Mouse (Mus musculus): ENCODE measurements around the gene Lztr1. TPM values are rescaled to one million over a fixed set of nuclear protein-coding genes. Genes with fewer than 3 reads are reported as not detected.

Lztr1 gene
- 10 to 100 TPM; 53.4 to 74.0 TPM for total RNA-seq (2021)
- 231 and 248 TPM in 2 replicates for polyA plus RNA-seq (2012; rRNA removed)
- long read RNA-seq, transcript Lztr1-201 (21 exons, 3,394 nt) = major isoform, 78 of 93 reads
- long read RNA-seq, partial matches to known transcripts = 7 of 93 reads
- long read RNA-seq, other reads (novel, unspliced or antisense) = 8 of 93 reads

- peak; percentile 94 for DNase-seq
These were observed at the start of gene Lztr1 for GRCm38 (mm10) chr16:17508546-17509239. TSS of gene Lztr1 (plus strand) at chr16:17508688.

- DNase-seq = no peak
These were observed 48.2 kb upstream of the Lztr1 start for GRCm38 (mm10) chr16:17460254-17460653.

DNA sequence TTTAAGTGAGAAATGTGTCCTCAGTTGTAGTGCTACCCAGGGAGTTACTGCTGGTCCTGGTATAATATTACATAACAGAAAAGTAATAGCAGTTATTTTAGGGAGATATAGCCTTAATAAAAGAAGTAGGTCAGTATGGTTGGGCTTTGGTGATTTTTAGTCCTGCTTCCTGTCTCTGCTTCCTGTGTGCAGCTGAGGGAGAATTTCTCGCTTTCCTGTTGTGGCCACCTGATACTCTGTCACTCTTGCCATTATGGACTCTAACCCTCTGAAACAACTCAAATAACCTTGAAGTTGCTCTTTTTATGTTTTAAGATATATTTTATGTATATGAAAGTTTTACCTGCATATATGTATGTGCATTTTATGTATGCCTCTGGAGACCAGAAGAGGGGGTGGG is 46.9 kb upstream of the Lztr1 start:
- no peak for DNase-seq

- DNase-seq = no peak
These were observed 45.3 kb upstream of the Lztr1 start for GRCm38 (mm10) chr16:17463184-17463583.

- DNase-seq = no peak
These were observed 41.4 kb upstream of the Lztr1 start for GRCm38 (mm10) chr16:17466875-17467663.

- DNase-seq = no peak
These were observed 36.0 kb upstream of the Lztr1 start for GRCm38 (mm10) chr16:17472498-17472897.

GRCm38 (mm10) chr16:17474091-17474490 is 34.4 kb upstream of the Lztr1 start:
- DNase-seq = peak; percentile 34

DNA sequence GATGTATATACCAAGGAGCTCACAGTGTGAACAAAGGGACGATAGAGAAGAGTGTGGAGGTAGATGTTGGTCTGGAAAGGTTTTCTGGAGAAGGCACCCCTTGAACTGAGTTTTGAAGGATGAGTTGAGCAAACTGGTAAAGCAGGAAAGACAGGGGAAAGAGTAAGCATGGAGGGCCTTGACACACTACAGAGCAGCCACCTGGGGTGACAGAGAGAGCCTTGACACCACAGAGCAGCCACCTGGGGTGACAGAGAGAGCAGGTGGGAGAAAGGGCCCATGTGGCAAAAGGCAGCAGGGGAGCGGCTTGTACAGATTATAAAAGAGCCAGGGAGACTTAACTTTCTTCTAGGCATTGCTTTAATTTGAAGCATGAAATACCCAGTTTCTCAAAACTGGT is 33.7 kb upstream of the Lztr1 start:
- DNase-seq = no peak

DNA sequence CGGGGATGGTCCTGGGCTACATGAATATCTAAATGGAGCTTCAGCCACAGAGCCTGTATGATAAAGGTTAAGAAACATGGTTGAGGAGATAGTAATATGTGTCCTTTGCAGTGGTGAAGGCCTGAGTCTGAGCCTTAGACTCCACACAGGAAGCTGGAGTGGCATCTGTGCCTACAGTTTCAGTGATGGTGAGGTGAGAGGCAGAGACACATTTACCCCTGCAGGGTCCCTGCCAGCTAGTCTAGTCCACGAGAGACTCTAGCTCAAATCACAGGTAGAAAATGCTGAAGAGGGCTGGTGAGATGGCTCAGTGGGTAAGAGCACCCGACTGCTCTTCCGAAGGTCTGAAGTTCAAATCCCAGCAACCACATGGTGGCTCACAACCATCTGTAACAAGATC is 33.2 kb upstream of the Lztr1 start:
- DNase-seq = no peak

DNA sequence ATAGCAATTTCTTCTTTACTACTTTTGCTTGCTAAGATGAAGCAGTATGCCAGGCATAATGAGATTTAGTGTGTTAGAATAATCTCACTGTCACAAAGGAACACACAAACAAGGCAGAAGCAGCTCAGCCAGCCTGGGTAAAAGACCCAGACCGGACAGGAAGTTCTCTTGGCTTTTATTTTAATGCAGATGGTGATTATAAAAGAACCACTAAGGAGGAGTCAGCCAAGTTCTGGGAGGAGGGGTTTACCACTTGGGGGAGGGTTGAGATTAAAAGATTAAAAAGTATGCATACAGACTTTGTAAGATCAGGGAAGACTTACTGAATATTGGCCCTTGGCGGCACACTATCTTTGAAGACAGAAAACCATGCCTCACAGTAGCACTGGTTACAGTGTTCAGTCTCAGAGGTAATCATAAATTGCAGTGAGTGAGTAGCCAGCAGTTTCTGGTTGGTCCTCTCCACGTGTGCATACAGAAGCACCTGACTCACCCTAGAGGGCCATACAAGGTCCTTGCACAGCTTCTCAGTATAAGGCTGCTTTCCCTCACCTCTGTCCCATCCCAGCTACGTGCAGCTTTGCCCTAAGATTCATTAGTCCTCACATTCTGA is 30.1 kb upstream of the Lztr1 start:
- DNase-seq = no peak

- no peak for DNase-seq
These were observed 27.0 kb upstream of the Lztr1 start for GRCm38 (mm10) chr16:17481465-17481864.

DNA sequence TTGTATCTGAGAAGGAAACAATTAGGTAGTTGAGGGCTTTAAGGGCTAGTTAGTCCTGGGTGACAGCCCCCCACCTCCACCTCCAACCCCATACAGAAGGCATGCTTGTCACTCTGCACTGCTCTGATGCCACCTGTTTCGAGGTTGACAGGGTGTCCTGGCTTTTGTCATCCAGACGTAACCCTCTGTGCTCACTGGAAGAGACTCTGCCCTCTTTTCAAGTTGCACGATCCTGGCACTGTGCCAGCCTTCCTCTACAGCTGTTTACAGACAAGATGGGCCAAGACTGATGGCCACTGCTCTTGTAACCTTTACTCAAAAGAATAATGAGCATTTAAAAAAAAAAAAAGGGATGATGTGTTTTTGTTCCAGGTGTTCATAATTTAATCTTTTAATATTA is 22.0 kb upstream of the Lztr1 start:
- DNase-seq = peak; percentile 39

DNA sequence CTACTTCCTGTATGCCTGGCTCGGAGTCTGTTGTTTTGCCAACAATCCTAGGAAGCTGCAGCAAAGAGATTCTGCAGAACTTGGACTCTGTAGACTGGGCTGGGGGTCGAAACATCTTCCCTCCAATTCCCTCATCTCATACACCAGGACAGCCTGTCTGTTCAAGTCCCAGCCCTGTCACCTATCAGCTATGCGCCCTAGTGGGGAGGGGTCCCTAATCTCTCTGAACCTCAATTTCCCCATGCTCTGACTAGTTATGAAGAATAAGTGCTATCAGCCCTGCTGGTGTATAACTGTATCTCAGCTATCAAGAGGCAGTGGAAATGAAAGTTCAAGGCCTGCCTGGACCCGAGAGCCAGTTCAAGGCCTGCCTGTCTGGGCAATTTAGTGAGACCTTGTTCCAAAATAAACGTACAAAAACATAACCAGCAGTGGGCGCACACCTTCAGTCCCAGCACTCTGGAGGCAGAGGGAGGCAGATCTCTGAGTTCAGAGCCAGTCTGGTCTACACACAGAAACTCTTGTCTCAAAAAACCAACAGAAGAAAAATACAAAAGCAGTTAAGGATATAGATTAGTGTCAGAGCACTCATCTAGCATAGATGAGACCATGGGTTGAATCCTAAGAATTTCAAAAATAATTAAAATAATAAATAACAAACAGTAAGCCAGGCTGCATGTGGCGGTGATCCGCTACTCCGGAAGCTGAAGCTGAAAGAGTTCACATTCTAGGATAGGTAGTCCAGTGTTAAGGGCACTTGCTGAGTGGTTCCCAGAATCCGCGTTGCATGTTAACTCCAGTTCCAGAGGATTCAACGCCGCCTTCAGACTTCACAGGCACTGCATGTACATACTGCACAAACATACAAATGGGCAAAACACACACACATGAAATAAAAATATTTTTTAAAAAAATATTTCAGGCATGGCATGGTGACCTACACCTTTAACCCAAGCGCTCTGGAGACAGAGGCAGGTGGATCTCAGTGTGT is 19.7 kb upstream of the Lztr1 start:
- DNase-seq = peak; percentile 76

GRCm38 (mm10) chr16:17489469-17490111 is 18.9 kb upstream of the Lztr1 start, which contains the start of gene Aifm3:
TSS of gene Aifm3 (plus strand) at chr16:17489611.
- DNase-seq = peak; percentile 72

DNA sequence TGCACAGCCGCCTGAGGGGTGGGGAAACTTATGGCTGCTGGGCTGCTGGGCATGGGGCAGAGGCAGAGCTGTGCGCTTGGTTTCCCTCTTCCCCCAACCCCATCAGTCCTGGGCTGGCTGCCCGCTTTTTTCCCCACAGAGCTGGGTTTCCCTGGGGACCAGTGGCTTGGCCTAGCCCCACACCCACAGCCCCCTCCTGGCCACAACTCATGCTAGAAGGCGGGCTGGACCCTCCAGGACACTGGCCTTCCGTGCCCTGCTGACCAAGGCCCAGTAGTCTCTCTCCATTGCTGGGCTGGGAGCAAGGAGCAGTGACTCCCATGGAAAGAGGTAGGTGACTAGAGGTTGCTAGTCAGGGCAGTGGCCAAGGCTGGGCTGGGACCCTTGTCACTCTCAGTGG is 17.3 kb upstream of the Lztr1 start:
- DNase-seq = no peak

- DNase-seq = no peak
These were observed 16.5 kb upstream of the Lztr1 start for GRCm38 (mm10) chr16:17491896-17492561.

- peak; percentile 41 for DNase-seq
These were observed 11.8 kb upstream of the Lztr1 start for GRCm38 (mm10) chr16:17496499-17497305.

- DNase-seq = no peak
These were observed 9.1 kb upstream of the Lztr1 start for GRCm38 (mm10) chr16:17499249-17499883.

- no peak for DNase-seq
These were observed 5.8 kb upstream of the Lztr1 start for GRCm38 (mm10) chr16:17502681-17503080.

All from adrenal gland, adult 2 months (tissue).